ENCODE assay signal across 18 mouse cellular contexts in genomic region chr14:122183974-122184373, GRCm38 (mm10). TPM values are rescaled to one million over a fixed set of nuclear protein-coding genes. Genes with fewer than 3 reads are reported as not detected.
A peak's percentile ranks its signal among the peaks of the same experiment; 100 is the strongest.
DNase-seq lines count a peak whose midpoint lies in the region; ATAC-seq lines count a peak whose summit lies in the region.
"Had no signal": no experiment of that assay in that cellular context is flagged by ENCODE, and none has a peak within 500 bp of the region (broad histone marks: within the 10 kb centered on the region; RNA-seq: fewer than 3 reads in every experiment).

No protein-coding gene starts in this region.

- peak; percentile 13; the same call in 1 of the 2 replicates for ATAC-seq in liver, embryonic 12.5 days
- ATAC-seq in forebrain, embryonic 14.5 days: no peak

- H3K9ac ChIP-seq in liver, embryonic 12.5 days: no peak overlapping the region
- H3K9ac ChIP-seq in forebrain, embryonic 14.5 days (ENCODE audit: low read length): no peak overlapping the region
- H3K9ac ChIP-seq: heart, embryonic 12.5 days; limb, embryonic 13.5 days had no signal

- H3K4me3 ChIP-seq in liver, embryonic 12.5 days: 0 out of 2 replicates have a peak overlapping the region, but pooled peaks have one; percentile 10
- H3K4me3 ChIP-seq in midbrain, embryonic 10.5 days: no peak overlapping the region
- H3K4me3 ChIP-seq in forebrain, embryonic 14.5 days (ENCODE audit: low read depth, low read length): no peak overlapping the region
- H3K4me3 ChIP-seq: forebrain, embryonic 10.5 days; heart, embryonic 12.5 days; layer of hippocampus, adult 2 months; left cerebral cortex, adult 2 months; limb, embryonic 13.5 days had no signal

- H3K9me3 ChIP-seq in liver, embryonic 12.5 days (replicated peaks): no peaks in the 10 kb centered on the region
- H3K9me3 ChIP-seq in midbrain, embryonic 10.5 days (replicated peaks): no peaks in the 10 kb centered on the region
- H3K9me3 ChIP-seq in forebrain, embryonic 14.5 days (replicated peaks; ENCODE audit: control insufficient read depth, low read length): no peaks in the 10 kb centered on the region
- H3K9me3 ChIP-seq: forebrain, embryonic 10.5 days; heart, embryonic 12.5 days had no signal

- H3K4me2 ChIP-seq in liver, embryonic 12.5 days: peak overlapping the region; percentile 49
- H3K4me2 ChIP-seq in forebrain, embryonic 14.5 days (ENCODE audit: low read length): no peak overlapping the region
- H3K4me2 ChIP-seq: heart, embryonic 12.5 days; limb, embryonic 13.5 days; midbrain, embryonic 11.5 days had no signal

- peak overlapping the region; percentile 89 for H3K27ac ChIP-seq in liver, embryonic 12.5 days
- H3K27ac ChIP-seq in midbrain, embryonic 10.5 days (replicated peaks): no peak overlapping the region
- no peak overlapping the region for H3K27ac ChIP-seq in forebrain, embryonic 14.5 days (ENCODE audit: low read depth, low read length)
- H3K27ac ChIP-seq: forebrain, embryonic 10.5 days; kidney, postnatal 0 days; layer of hippocampus, adult 2 months; left cerebral cortex, adult 2 months; limb, embryonic 13.5 days had no signal

- DNase-seq in spleen, postnatal 10 days (ENCODE audit: low spot score in 2 of 2): peak; percentile 28 to 32
- no peak for DNase-seq in spleen, adult 18-20 months
- peak; percentile 71 for DNase-seq in c-Kit-positive CD71-positive TER-119-negative erythroid progenitor cells, embryonic 14.5 days (ENCODE audit: low read depth)
- no peak for DNase-seq in kidney, adult 18-20 months
- DNase-seq in midbrain, embryonic 10.5 days (ENCODE audit: low spot score): no peak
- no peak for DNase-seq in urinary bladder, postnatal 14 days (ENCODE audit: low spot score)
- DNase-seq in forebrain, embryonic 14.5 days (ENCODE audit: low spot score): no peak
- DNase-seq: cerebellum, postnatal 10 days; gastrocnemius, postnatal 36 days; lung, postnatal 10 days had no signal

- H3K4me1 ChIP-seq in liver, embryonic 12.5 days: peaks cover 57% of the 10 kb centered on the region
- peaks cover 19% of the 10 kb centered on the region for H3K4me1 ChIP-seq in midbrain, embryonic 10.5 days
- H3K4me1 ChIP-seq in forebrain, embryonic 14.5 days (ENCODE audit: control insufficient read depth, insufficient read depth, low read length): no peaks in the 10 kb centered on the region

- no peaks in the 10 kb centered on the region for H3K27me3 ChIP-seq in liver, embryonic 12.5 days (replicated peaks)
- H3K27me3 ChIP-seq in midbrain, embryonic 10.5 days (ENCODE audit: low read depth, poor library complexity, severe bottlenecking): peaks cover 14% of the 10 kb centered on the region
- H3K27me3 ChIP-seq in forebrain, embryonic 14.5 days (replicated peaks; ENCODE audit: control insufficient read depth, insufficient read depth, low read length): no peaks in the 10 kb centered on the region
- H3K27me3 ChIP-seq: heart, embryonic 12.5 days had no signal

- WGBS in liver, embryonic 12.5 days (ENCODE audit: insufficient replicate concordance): 24% methylated on average over 11 of the region's 11 CpGs
- 91% methylated on average over 11 of the region's 11 CpGs for WGBS in midbrain, embryonic 10.5 days
- WGBS in forebrain, embryonic 14.5 days: 88% methylated on average over 11 of the region's 11 CpGs

- no peaks in the 10 kb centered on the region for H3K36me3 ChIP-seq in liver, embryonic 12.5 days
- no peaks in the 10 kb centered on the region for H3K36me3 ChIP-seq in midbrain, embryonic 10.5 days
- no peaks in the 10 kb centered on the region for H3K36me3 ChIP-seq in forebrain, embryonic 14.5 days (ENCODE audit: control insufficient read depth, insufficient read depth, low read length)
- H3K36me3 ChIP-seq: forebrain, embryonic 10.5 days; heart, embryonic 12.5 days; limb, embryonic 13.5 days had no signal

RNA-seq across cellular contexts. Expression of gene Clybl, which starts 2.5 kb away (rescaled TPM):
- 29.3 and 30.0 TPM in 2 replicates for polyA plus RNA-seq in liver, embryonic 12.5 days (2016; fragmentation: Nextera tagmentation; extraction: Ambion mirVana)
- 27.5 and 29.1 TPM in 2 replicates for polyA plus RNA-seq in midbrain, embryonic 10.5 days (2016; fragmentation: Nextera tagmentation; extraction: Ambion mirVana)
- 16.0 and 18.9 TPM in 2 replicates for polyA plus RNA-seq in forebrain, embryonic 14.5 days (2014; fragmentation: Nextera tagmentation; extraction: Ambion mirVana)

Comparison
In these comparisons a context has a peak if more than half of its experiments do, and no peak if none do; other contexts are left out.
1. DNase-seq: peak in spleen, postnatal 10 days (2 of 2) and c-Kit-positive CD71-positive TER-119-negative erythroid progenitor cells, embryonic 14.5 days (single experiment); none in spleen, adult 18-20 months (0 of 2), kidney, adult 18-20 months (single experiment), midbrain, embryonic 10.5 days (single experiment), urinary bladder, postnatal 14 days (single experiment) and forebrain, embryonic 14.5 days (single experiment).